Mouse (Mus musculus) hematopoietic stem cell, adult 5-6 weeks (primary cell): Measurements from ENCODE around the gene Tomm7. TPM values are rescaled to one million over a fixed set of nuclear protein-coding genes. Genes with fewer than 3 reads are reported as not detected.
"Not testable (repeated sequence)": the region's sequence is repeated elsewhere in the genome, so short reads cannot be mapped to it uniquely, and the experiment has no call there.

Experiments
- ATAC-seq, 2 experiments: fragments of 125-278 bp in 1 of 2; replicated peaks in 1 of 2; 2 replicates each; pipeline ENCODE4 v1.8.0; 2016 to 2017; ENCODE audit warnings: inconsistent platforms in 2 of 2, mild to moderate bottlenecking in 2 of 2, moderate number of reproducible peaks in 2 of 2, low read depth in 1 of 2, moderate TSS enrichment in 1 of 2; ENCODE audit not compliant: low FRiP score in 2 of 2, poor library complexity in 2 of 2, severe bottlenecking in 2 of 2, insufficient read depth in 1 of 2, low TSS enrichment in 1 of 2
- total RNA-seq: library from RNA; stranded (forward); fragments of 172-1452, 232-1000 nt; gene quantifications from 2 replicates; pipeline ENCODE4 v1.2.3, GENCODE M21; 2017

Gene Tomm7
- total RNA-seq, 1 experiment from 2014 or later = 225 TPM

DNA sequence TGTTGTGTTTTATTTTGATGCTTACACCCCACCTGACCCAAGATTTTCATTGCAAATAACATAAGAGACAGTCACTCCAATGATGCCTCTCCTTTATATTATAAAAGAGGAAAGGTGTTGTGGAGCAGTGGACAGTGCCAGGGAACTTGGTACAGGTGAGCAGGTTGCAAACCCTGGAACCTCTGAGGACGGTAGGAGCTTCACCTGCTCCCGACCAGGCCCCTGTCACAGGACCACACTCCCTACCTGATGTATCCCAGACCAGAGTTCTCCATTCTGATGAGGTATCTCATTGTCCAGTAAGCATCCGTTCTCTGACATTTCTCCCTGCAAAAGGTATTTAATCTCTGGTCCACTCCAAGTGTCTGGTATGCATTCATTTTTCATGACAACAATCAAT is 14.0 kb upstream of the Tomm7 start:
- ATAC-seq = no peak

DNA sequence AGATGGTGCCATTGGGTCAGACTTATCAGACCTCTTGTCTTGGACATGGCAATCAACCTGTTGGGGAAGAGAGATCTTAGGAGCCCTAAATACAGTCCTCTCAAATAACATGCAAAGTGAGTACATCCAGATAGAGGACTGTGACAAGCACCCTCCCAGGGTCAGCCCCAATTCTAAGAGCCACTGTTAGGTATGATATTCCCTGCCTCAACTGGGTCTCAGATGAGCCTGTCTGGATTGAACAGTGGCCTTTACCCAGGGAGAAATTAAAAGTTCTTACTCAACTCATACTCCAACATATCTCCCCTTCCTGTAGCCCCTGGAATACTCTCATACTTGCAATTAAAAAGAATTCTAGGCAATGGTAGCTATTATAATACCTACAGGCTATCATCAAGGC is 13.2 kb upstream of the Tomm7 start:
- no peak for ATAC-seq

DNA sequence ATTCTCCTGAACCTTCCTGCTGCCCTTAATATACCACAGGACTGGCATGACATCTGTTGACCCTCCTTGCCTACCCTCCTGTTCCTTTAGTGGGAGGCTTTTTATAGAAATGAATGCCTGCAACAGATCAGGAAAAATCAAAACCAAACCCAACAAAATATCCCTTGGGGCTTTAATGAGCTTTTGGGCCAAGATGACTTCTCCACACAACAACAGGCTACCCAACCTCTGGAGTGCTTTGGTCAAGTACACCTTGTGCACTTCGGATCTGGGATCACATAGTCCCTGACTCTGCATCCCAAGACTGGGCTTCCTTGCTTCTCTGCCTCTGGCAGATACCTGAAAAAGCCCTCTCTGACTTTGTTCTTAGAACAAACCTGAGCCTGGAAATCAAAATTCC is 12.2 kb upstream of the Tomm7 start:
- no peak for ATAC-seq

DNA sequence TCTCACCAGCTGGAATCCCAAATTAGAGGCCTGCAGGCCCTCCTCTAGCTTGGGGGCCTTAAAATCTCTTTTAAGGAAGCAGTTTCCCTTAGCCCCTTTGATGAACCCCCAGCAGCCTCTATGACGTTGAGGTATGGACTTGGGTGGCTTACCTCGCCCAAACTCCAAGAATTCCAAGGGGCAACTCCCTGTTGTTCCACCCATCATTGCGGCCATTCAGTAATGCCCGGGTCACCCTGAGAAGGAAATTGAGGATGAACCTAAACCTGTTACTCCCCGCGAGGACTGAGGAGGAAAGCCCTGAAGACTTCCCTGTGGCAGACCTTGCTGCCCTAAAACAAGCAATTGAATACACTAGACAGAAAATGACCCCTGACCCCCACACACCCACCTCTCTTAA is 11.5 kb upstream of the Tomm7 start:
- no peak for ATAC-seq

DNA sequence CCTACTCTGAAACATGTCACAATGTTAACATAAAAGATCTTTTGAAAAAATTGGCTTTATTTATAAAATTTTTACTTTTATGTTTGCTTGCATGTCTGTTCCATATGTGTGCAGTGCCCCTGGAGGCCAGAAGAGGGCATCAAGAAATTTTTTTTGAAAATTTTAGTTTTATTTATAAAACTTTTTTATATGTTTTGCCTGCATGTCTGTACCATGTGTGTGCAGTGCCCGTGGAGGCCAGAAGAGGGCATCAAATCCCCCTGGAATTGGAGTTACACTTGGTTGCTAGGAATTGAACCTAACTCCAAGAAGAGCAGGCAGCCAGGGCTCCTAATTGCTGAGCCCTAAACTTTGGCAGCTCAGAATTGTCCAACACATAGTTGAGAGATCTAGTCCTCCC is 9.0 kb upstream of the Tomm7 start:
- ATAC-seq = not testable (repeated sequence)

DNA sequence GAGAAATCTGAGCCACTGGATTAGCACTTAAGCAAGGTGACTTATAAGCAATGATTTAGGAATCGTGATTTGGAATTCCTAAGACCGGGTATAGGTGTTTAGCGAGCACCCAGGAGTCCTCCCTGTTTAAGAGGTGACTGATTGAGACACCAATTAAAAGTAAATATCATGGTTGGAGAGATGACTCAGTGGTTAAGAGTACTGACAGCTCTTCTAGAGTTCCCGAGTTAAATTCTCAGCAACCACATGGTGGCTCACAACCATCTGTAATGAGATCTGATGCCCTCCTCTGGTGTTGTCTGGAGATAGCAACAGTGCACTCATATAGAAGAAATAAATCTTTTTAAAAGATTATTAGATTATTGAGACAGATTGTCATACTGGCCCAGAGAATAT is 7.2 kb upstream of the Tomm7 start:
- not testable (repeated sequence) for ATAC-seq

DNA sequence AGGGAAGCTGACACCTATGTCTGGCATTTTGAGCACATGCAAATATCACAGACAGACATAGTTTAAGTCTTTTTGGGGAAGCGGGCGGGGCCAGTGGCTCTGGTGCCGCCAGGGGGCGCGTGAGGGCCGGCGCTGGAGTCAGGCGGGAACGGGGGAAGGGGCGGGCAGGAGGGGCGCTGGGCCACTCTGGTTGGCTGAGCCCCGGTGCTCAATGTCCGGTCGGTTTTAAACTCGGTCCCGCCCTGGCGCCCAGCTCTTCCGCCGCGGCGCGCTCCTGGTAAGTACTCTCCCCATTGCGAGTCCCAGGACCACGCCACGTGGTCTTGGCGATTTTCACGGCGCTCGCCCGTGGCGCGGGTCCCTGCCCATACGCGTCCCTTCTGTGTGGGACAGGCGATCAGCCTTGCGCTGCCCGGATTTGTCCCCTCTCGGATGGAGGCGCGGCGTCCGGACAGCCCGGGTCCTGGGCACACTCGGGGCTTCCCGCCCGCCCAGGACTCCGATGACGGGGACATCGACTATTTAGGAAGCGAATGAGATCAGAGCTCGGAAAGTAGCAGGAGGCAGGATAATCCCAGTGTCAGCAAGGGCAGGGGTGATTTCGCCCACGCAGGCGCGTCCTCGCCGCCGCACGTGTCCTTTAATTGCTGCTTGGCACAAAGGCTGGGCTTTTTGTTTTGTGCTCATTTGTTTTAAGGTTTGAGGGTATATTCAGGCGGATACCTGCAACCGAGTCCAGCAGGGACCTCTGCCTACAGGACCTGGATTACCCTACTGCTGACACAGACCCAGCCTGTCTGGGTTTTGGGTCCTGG is 6.6 kb upstream of the Tomm7 start:
- peak; percentile 98 for ATAC-seq

DNA sequence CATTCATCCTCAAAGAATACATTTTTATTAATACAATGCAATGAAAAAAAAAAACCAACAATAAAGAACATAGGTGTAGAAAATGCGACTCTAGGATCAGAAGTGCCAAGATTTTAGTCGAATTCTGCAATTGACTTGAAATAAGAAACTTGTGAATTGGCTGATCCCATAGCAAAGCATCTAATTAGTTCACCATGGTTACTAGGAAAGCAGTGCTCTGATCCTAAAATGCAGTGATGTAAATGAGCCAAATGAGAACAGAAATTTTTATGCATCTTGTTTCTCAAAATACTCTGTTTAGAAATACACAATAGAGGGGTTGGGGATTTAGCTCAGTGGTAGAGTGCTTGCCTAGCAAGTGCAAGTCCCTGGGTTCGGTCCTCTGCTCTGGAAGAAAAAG is 1.2 kb upstream of the Tomm7 start:
- no peak for ATAC-seq

DNA sequence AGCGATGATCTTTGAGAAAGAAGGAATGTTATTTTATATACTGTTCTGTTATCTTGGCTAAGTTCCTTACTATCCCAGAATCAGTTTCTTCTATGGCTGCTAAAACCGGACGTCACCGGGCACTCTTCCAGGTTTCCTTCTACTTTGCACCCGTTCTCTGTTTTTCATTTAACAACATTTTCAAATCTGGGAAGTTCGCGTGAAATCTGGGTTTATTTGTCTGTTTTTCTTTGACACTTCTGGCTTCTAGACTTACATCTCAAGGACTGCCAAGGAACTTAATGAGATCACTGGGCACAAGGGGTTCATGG is 525 bp upstream of the Tomm7 start:
- ATAC-seq = no peak

DNA sequence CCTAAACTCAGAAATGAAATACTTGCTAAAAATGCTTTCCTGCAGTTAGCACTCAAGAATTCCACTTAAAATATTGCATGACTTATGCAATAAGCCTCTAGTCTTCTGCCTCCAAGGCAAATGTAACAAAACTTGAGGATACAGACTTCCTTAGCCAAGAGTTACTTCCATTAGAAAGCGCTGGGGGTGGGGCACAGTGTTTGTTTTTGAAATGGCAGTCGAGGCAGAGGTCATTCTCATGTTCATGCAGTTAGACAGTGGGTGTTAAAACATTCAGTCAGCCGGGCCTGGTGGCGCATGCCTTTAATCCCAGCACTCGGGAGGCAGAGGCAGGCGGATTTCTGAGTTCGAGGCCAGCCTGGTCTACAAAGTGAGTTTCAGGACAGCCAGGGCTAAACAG is 5.8 kb downstream of the Tomm7 start:
- ATAC-seq = no peak

DNA sequence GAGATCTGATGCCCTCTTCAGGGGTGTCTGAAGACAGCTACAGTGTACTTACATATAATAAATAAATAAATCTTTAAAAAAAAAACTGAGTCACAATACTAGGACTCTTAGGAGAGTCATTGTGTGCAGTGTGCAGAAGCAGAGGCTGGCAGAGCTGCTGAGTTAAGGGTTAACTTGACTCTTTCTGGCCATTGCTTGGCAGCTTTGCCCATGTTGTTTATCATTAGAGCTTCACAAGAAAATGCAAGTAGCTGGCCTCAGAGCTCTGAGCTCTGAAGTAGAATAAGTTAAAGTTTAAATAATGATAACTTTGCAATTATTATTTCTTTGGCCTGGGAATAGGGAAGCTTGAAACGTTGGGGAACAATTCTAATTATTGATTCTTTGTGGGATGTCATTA is 8.3 kb downstream of the Tomm7 start:
- not testable (repeated sequence) for ATAC-seq

DNA sequence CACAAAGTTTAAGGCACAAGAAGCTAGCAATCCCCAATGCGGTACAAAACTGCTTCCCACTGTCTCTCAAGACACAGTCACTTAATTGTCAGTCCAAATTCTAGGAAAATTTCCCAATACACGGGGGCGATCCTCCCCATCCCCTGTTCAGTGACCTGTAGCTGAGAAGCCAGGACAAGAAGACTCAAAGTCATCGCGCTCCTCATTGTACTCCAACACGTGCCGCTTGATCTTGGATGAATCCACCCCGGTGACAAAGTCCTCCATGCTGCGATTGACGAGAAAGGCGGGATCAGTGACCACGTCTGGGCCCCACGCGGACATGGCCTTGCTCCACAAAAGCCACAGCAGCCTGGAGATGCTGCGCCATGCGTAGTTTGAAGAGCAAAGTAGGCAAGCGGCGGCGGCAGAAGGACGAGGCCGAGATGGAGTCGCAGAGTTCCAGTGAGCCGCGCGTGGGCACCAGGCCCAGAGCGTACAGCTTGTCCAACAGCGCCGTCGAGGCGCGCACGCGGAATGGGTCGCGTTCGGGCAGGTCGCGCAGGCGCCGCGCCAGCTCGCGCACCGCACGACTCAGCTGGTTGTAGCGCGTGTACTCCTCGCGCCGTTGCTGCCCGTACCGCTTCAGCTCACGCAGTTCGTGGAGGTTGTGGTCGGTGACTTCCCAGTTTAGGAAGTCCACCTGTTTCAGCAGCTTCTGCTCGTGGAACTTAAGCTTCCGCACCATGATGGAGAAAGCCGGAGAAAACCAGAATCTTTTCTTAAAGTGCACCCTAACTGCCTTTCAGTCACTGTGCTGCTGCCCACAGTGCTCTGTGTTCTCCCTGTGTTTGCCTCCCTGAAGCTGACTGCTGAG is 12.8 kb downstream of the Tomm7 start:
- ATAC-seq = peak in 1 of 2 experiments; percentile 29; a peak in 2 of 4 replicates

DNA sequence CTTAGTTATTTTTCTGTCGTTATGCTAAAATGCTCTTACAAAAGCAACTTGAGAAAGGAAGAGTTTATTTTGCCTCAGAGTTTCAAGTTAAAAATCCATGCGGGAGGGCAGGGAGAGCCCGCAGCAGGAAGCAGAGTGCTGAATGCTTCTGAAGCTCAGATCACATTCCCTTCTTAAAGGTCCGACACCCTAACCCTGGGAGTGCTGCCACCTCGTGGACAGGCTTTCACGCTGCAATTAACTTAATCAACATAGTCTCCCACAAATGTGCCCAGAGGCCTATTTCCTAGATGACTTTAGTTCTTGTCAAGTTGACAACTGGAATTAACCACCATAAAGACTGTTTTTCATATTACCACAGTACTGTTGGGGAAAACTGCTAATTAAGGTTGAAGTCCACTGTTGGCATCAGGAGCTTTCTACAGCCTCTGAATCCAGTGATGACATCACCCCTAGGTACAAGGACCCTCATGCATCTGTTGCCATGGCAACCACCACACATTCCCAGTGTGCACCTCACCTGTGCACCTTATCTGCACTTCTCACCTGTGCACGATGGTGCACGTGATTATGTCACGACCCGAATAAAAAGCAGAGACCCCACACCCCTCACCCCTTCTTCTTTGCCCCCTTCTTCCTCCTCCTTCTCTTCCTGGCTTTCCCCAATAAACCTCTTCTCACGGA is 17.5 kb downstream of the Tomm7 start:
- peak; percentile 85 to 87 for ATAC-seq

DNA sequence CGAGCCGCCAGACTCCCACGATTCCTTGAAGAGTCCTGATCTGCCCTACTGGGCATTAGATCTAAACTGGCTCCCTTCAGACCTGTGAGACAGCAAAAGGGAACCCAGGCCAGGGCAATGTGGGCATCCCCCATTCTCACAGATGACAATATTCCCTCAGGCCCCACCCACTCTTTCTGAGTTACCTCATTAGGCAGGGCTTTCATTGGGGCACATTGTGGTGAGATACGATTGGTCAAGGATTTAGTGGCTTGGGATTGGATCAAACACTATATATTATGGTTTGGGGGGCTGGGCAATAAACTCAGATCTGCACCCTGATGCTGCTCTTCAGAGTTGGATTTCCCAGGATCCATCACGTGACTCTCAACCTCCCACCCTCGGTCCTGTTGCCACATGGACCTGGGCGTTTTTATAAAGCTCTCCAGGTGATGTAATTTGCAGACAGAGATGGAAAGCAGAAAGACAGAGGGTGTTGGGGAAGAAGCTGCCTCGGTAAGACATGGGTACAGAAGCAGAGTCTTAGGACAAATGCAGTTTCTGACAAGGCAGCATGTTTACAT is 19.7 kb downstream of the Tomm7 start:
- no peak for ATAC-seq

DNA sequence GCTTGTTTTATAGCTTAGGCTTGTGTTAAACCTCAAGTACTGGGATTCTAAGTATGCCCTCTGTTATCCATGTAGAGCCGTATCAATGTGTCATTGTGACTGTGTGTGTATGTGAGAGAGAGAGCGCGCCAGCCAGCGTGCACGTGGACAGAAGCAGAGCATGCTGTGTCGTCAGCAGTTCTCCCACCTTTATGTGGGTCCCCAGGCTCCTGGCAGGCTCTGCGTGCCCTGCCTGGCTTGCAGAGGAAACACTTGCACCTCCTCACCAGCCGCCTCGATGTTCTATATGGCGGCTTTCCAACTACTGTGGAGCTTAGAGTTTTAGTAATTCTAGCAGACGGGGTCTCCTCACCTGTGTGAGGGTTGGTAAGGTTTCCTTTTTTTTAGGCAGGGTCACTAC is 21.7 kb downstream of the Tomm7 start:
- ATAC-seq = no peak

DNA sequence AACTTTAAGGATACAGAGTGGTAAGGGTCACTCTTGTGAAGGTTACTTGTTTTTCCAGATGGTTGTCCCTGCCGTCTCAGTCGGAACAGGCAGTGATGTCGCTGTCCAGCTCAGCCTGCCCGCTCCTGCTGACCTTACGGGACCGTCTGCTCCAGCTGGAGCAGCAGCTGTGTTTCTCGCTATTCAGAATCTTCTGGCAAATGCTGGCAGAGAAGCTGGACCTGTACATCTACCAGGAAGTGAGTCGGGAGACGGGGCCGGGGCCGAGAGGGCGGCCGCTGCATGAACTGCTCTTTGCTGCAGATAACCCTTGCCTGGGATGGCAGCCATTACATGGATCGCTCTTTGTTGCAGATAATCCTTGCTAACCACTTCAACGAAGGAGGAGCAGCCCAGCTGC is 27.3 kb downstream of the Tomm7 start:
- ATAC-seq = no peak

DNA sequence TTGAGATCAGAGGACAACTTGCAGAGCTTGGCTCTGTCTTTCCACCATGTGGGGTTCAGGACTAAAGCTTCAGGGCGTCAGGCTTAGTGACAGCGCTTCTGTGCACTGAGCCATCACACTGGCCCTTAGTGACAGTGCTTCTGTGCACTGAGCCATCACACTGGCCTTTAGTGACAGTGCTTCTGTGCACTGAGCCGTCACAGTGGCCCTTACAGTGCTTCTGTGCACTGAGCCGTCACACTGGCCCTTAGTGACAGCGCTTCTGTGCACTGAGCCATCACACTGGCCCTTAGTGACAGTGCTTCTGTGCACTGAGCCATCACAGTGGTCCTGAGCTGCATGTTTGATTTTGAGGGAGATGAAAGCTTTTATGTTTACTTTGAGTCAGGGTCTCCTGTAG is 29.1 kb downstream of the Tomm7 start:
- no peak for ATAC-seq

DNA sequence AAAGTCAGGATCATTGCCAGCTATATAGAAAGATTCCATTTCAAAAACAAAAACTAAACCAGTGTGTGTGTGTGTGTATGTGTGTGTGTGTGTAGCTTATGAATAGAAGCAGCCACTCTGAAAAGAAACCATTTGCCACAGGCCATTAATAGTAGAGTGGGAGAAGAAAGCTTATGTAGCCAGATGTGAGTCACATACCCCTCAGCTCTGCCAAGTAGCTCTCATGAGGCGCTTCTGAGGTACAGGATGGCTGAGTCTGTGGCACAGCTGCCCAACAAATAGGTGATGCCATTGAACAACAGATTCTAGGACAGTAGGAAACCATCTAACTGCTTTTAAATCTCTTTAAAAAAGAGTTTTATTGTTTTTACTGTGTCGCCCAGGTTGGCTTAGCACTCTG is 51.2 kb downstream of the Tomm7 start:
- ATAC-seq = no peak
